Mouse (Mus musculus) T-cell, adult 2 months (primary cell): ENCODE measurements at regions not wholly inside any gene's neighbourhood (a gene's known extent, or its start where the extent isn't known, plus 50 kb on each side); places are given as distances from the start of the nearest gene placed in this dataset.
"Not testable (repeated sequence)": the region's sequence is repeated elsewhere in the genome, so short reads cannot be mapped to it uniquely, and the experiment has no call there.

Source experiments
- DNase-seq: peaks from one replicate; pipeline ENCODE4 v3.0.0; 2022; ENCODE audit warnings: low spot score

GRCm38 (mm10) chr12:115861759-115862158 is 185.8 kb upstream of the Zfp386 start:
- DNase-seq = peak; percentile 41

- DNase-seq = not testable (repeated sequence)
These were observed 182.3 kb upstream of the Zfp386 start for GRCm38 (mm10) chr12:115865059-115865756.

GRCm38 (mm10) chr12:115868631-115869030 is 178.9 kb upstream of the Zfp386 start:
- peak; percentile 38 for DNase-seq

DNA sequence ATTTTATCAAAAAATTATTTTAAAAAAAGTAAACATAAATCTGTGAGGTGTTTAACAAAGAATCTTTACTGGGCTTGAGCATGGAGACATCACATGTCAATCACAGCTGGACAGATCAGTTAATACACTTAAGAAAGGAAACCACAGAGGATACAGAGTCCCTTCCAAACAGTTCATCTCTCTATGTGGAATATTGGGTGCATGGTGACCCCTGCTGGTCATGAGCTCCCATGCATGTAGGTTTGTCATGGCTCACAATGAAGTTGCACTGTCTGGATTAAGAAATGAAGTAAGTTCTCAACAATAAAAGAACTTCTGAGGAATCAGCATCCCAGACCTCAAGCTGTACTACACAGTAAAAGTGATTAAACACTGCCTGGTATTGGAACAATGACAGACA is 175.1 kb upstream of the Zfp386 start:
- DNase-seq = not testable (repeated sequence)

- DNase-seq = not testable (repeated sequence)
These were observed 173.5 kb upstream of the Zfp386 start for GRCm38 (mm10) chr12:115873976-115874375.

DNA sequence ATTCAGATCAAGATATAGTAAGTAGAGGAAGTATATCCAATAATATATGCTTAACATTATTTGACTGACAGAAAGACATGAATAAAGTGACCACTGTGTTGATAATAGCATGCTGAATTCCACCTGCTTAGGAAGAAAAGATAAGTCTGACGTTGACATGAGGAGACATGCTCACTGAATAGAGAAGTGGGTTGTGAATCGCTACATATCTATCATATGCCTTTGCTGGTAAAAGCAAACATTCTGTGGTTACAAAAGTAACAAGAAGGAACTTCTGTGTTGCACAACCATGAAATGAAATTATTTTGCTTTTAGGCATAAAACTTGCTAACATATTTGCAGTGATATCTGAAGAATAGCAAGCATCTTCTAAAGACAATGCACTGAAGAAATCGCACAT is 163.8 kb upstream of the Zfp386 start:
- DNase-seq = no peak

- DNase-seq = peak; percentile 42
These were observed 159.5 kb upstream of the Zfp386 start for GRCm38 (mm10) chr12:115887976-115888375.

DNA sequence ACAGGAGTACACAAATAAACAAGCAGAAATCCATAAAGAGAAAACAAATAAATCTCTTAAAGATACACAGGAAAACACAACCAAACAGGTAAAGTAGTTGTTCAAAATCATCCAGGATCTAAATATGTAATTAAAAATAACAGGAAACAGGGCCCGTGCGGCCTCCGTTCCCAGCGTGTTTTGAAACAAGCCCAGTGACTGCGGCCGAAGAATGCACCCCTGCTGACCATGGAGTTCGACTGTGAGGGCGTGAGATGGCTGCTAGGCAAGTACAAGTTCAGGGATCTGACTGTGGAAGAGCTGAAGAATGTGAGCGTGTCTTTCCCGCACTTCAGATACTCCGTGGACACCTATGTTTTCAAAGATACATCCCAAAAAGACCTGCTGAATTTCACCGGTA is 154.9 kb upstream of the Zfp386 start:
- DNase-seq = not testable (repeated sequence)

DNA sequence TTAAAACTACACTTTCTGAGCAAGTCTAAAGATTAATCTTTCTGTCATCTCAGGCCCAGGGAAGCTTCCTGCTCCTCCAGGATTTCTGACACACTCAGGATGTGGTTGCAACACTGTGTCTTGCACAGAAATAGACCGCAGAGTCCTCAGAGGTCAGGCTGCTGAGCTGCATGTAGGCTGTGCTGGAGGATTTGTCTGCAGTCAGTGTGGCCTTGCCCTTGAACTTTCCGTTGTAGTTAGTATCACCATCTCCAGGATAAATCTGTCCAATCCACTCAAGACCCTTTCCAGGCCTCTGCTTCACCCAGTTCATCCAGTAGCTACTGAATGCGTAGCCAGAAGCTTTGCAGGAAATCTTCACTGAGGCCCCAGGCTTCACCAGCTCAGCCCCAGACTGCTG is 135.3 kb upstream of the Zfp386 start:
- DNase-seq = not testable (repeated sequence)

- DNase-seq = not testable (repeated sequence)
These were observed 132.1 kb upstream of the Zfp386 start for GRCm38 (mm10) chr12:115915420-115915819.

DNA sequence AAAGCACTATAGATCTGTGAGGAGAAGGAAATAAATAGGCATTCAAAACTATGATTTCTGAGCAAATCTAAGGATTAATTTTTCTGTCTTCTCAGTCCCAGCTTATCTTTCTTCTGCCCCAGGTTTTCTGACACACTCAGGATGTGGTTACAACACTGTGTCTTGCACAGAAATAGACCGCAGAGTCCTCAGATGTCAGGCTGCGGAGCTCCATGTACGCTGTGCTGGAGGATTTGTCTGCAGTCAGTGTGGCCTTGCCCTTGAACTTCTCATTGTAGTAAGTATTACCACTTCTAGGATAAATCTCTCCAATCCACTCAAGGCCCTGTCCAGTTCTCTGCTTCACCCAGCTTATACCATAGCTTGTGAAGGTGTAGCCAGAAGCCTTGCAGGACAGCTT is 127.4 kb upstream of the Zfp386 start:
- DNase-seq = peak; percentile 57

DNA sequence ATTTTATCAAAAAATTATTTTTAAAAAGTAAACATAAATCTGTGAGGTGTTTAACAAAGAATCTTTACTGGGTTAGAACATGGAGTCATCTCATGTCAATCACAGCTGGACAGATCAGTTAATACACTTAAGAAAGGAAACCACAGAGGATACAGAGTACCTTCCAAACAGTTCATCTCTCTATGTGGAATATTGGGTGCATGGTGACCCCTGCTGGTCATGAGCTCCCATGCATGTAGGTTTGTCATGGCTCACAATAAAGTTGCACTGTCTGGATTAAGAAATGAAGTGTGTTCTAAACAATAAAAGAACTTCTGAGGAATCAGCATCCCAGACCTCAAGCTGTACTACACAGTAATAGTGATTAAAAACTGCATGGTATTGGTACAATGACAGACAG is 123.5 kb upstream of the Zfp386 start:
- peak; percentile 7 for DNase-seq

DNA sequence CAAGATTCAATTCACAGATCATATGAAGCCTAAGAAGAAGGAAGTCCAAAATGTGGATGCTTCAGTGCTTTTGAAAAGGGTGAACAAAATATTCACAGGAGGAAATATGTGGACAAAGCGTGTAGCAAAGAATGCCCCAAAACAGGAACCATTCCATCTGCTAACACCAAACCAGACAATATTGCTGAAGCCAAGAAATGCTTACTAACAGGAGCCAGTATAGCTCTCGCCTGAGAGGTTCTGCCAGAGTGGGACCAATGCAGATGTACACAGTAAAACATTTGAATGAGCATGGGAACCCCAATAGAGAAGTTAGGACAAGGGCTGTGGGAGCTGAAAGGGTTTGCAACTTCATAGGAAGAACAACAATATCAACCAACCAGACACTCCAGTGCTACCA is 122.0 kb upstream of the Zfp386 start:
- not testable (repeated sequence) for DNase-seq

DNA sequence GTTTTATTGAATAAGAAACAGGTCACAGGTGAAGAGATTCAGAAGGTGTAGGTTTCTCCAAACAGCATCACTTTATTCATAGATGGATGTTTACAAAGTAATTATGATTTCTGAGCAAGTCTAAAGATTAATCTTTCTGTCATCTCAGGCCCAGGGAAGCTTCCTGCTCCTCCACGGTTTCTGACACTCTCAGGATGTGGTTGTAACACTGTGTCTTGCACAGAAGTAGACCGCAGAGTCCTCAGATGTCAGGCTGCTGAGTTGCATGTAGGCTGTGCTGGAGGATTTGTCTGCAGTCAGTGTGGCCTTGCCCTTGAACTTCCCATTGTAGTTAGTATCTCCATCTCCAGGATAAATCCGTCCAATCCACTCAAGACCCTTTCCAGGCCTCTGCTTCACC is 95.2 kb upstream of the Zfp386 start:
- DNase-seq = peak; percentile 67

DNA sequence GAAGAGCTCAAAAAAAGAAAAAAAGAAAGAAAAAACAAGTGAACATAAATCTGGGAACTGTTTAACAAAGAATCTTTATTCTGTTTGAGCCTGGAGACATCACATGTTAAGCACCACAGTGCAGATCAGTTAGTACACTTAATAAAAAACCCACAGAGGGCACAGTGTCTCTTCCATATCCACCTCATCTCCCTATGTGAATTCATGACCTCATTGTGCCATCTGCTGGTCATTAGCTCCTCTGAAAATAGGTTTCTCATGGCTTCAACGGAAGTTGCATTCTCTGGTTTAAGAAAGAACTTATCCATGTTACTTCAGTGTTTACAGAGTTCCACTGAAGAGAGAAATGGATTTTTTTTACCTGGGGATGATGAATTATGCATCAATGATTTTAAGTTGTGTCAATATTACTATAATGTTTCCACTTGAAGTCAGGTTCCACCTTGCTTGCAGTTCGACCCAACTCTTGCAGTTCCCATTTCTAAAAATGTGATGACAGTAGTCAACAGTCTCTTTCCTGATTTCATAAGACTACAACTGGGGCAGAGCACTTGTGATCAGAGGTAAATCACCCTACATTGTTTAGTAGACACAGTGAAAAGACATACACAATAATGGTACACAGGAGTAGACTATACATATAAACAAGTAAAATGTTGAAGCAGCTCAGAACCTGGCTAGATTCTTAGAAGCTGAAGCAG is 91.9 kb upstream of the Zfp386 start:
- peak; percentile 17 for DNase-seq

DNA sequence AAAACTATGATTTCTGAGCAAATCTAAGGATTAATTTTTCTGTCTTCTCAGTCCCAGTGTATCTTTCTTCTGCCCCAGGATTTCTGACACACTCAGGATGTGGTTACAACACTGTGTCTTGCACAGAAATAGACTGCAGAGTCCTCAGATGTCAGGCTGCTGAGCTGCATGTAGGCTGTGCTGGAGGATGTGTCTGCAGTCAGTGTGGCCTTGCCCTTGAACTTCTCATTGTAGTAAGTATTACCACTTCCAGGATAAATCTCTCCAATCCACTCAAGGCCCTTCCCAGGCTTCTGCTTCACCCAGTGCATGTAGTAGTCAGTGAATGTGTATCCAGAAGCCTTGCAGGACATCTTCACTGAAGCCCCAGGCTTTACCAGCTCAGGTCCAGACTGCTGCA is 83.8 kb upstream of the Zfp386 start:
- DNase-seq = not testable (repeated sequence)

GRCm38 (mm10) chr12:115967522-115967921 is 80.0 kb upstream of the Zfp386 start:
- DNase-seq = not testable (repeated sequence)
